Mouse (Mus musculus): ENCODE measurements around the gene Tns1. TPM values are rescaled to one million over a fixed set of nuclear protein-coding genes. Genes with fewer than 3 reads are reported as not detected.

The Tns1 gene
- polyA plus RNA-seq, 1 experiment from 2014 or later = 9.3 TPM

DNA sequence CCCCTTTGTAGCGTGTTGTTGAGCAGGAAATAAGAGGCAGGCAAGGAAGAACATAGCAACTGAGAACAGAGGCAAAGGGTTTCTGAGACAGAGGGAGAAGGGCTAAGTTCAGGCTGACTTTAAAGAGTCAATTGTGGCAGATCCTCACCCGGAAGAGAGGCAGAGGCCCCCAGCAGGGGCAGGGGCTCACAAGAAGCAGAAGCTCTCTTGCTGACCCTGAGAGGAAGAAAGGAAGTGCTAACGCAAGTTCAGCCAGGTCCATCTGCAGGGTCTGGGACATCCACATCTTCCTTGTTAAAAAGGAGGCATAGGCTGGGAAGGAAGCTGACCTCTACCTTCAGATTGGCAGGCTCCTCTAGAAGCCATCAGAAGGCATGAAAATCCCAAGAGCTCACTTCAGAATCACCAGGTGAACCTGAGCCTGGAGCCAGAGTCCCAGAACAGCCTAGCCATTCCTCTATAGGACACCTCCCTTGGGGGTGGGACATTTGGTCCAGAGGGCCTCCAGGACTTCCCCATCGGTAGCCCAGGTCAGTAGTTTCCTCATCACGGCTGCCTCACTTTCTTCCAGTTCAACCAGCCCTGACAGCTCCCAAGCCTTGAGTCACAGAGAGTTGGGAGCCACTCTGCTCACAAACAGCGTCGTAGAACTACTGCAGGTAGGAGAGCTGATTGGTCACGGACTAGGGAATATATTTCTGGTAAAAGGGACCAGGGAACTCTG lies 29.4 kb upstream of the Tns1 start, which contains the start of gene Cxcr2:
Cxcr2 (plus strand) TSS at position 529 of the 724 bp plus-strand sequence.
- ATAC-seq (ENCODE audit: low FRiP score) (no peak), DNase-seq (ENCODE audit: low spot score, missing footprints) (peak; percentile 60)
- Histone ChIP-seq H3K4me3 (ENCODE audit: low read depth, low read length) (no peak within 1 kb of the TSS), H3K36me3 (ENCODE audit: control insufficient read depth, insufficient read depth, low read length) (no peaks in the 10 kb centered on the region), H3K4me2 (no peak within 1 kb of the TSS), H3K9me3 (ENCODE audit: control insufficient read depth, low read length) (no peaks in the 10 kb centered on the region), H3K4me1 (ENCODE audit: control insufficient read depth, insufficient read depth, low read length) (no peaks in the 10 kb centered on the region), H3K27ac (ENCODE audit: low read depth, low read length) (no peak within 1 kb of the TSS), H3K27me3 (ENCODE audit: control insufficient read depth, insufficient read depth, low read length) (no peaks in the 10 kb centered on the region), H3K9ac (ENCODE audit: low read length) (no peak within 1 kb of the TSS)
- WGBS = 78% methylated on average over 8 of the region's 8 CpGs

GRCm38 (mm10) chr1:74151091-74151490 lies 26.8 kb upstream of the Tns1 start:
- no peaks in the 10 kb centered on the region for H3K36me3 ChIP-seq (ENCODE audit: control insufficient read depth, insufficient read depth, low read length)
- peak; percentile 64 for DNase-seq (ENCODE audit: low spot score, missing footprints)

GRCm38 (mm10) chr1:74150101-74150500 lies 25.9 kb upstream of the Tns1 start:
- Histone ChIP-seq H3K9me3 (ENCODE audit: control insufficient read depth, low read length) (no peaks in the 10 kb centered on the region), H3K27me3 (ENCODE audit: control insufficient read depth, insufficient read depth, low read length) (no peaks in the 10 kb centered on the region), H3K27ac (ENCODE audit: low read depth, low read length) (no peak overlapping the region), H3K9ac (ENCODE audit: low read length) (no peak overlapping the region), H3K36me3 (ENCODE audit: control insufficient read depth, insufficient read depth, low read length) (no peaks in the 10 kb centered on the region), H3K4me3 (ENCODE audit: low read depth, low read length) (no peak overlapping the region), H3K4me1 (ENCODE audit: control insufficient read depth, insufficient read depth, low read length) (no peaks in the 10 kb centered on the region), H3K4me2 (no peak overlapping the region)
- DNase-seq (ENCODE audit: low spot score, missing footprints) (peak; percentile 75), ATAC-seq (ENCODE audit: low FRiP score) (no peak)
- 74% methylated on average over 3 of the region's 3 CpGs for WGBS

More at GRCm38 (mm10) chr1:74151091-74151490, 26.8 kb upstream of the Tns1 start:
- no peak for ATAC-seq (ENCODE audit: low FRiP score)
- H3K4me1 ChIP-seq (ENCODE audit: control insufficient read depth, insufficient read depth, low read length) = no peaks in the 10 kb centered on the region
- no peak overlapping the region for H3K4me2 ChIP-seq
- no peak overlapping the region for H3K27ac ChIP-seq (ENCODE audit: low read depth, low read length)
- no peaks in the 10 kb centered on the region for H3K9me3 ChIP-seq (ENCODE audit: control insufficient read depth, low read length)
- H3K4me3 ChIP-seq (ENCODE audit: low read depth, low read length) = no peak overlapping the region
- no peaks in the 10 kb centered on the region for H3K27me3 ChIP-seq (ENCODE audit: control insufficient read depth, insufficient read depth, low read length)
- H3K9ac ChIP-seq (ENCODE audit: low read length) = no peak overlapping the region
- WGBS = 78% methylated on average over 3 of the region's 3 CpGs

- DNase-seq (ENCODE audit: low spot score, missing footprints) (peak; percentile 65), ATAC-seq (ENCODE audit: low FRiP score) (no peak)
- Histone ChIP-seq H3K36me3 (ENCODE audit: control insufficient read depth, insufficient read depth, low read length) (no peaks in the 10 kb centered on the region), H3K9ac (ENCODE audit: low read length) (no peak overlapping the region), H3K27ac (ENCODE audit: low read depth, low read length) (no peak overlapping the region), H3K4me3 (ENCODE audit: low read depth, low read length) (no peak overlapping the region), H3K4me2 (no peak overlapping the region), H3K9me3 (ENCODE audit: control insufficient read depth, low read length) (no peaks in the 10 kb centered on the region), H3K4me1 (ENCODE audit: control insufficient read depth, insufficient read depth, low read length) (no peaks in the 10 kb centered on the region), H3K27me3 (ENCODE audit: control insufficient read depth, insufficient read depth, low read length) (no peaks in the 10 kb centered on the region)
- WGBS = 91% methylated on average over 6 of the region's 6 CpGs
Observed at GRCm38 (mm10) chr1:74149106-74149885, 25.0 kb upstream of the Tns1 start.

DNA sequence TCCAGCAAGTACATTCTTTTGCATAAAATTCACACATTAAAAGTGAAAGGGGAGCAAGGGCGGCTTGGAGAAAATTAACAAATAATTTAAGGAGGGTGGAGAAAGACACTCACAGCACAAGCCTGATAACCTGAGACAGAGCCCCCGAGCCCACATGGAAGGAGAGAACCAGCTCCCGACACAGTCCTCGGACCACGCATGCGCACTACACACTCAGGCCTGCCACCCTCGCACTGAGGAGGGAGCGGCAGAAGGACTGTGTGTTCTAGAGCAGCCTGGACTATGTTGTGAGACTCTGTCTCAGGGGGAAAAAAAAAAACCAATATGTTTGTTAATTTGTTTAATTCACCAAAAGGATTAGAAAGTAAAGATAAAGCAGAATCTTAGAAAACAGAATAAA lies 17.5 kb upstream of the Tns1 start:
- WGBS = 73% methylated on average over 8 of the region's 8 CpGs
- no peak overlapping the region for H3K9ac ChIP-seq (ENCODE audit: low read length)
- DNase-seq (ENCODE audit: low spot score, missing footprints) (peak; percentile 79), ATAC-seq (ENCODE audit: low FRiP score) (no peak)
- no peaks in the 10 kb centered on the region for H3K4me1 ChIP-seq (ENCODE audit: control insufficient read depth, insufficient read depth, low read length)
- no peak overlapping the region for H3K4me3 ChIP-seq (ENCODE audit: low read depth, low read length)
- H3K36me3 ChIP-seq (ENCODE audit: control insufficient read depth, insufficient read depth, low read length) = no peaks in the 10 kb centered on the region
- H3K9me3 ChIP-seq (ENCODE audit: control insufficient read depth, low read length) = no peaks in the 10 kb centered on the region
- H3K4me2 ChIP-seq = no peak overlapping the region
- H3K27me3 ChIP-seq (ENCODE audit: control insufficient read depth, insufficient read depth, low read length) = no peaks in the 10 kb centered on the region
- H3K27ac ChIP-seq (ENCODE audit: low read depth, low read length) = no peak overlapping the region

GRCm38 (mm10) chr1:74139415-74139814 lies 15.2 kb upstream of the Tns1 start:
- no peak overlapping the region for H3K4me3 ChIP-seq (ENCODE audit: low read depth, low read length)
- WGBS = 68% methylated on average over 3 of the region's 3 CpGs
- no peaks in the 10 kb centered on the region for H3K27me3 ChIP-seq (ENCODE audit: control insufficient read depth, insufficient read depth, low read length)
- H3K4me1 ChIP-seq (ENCODE audit: control insufficient read depth, insufficient read depth, low read length) = no peaks in the 10 kb centered on the region
- H3K27ac ChIP-seq (ENCODE audit: low read depth, low read length) = no peak overlapping the region
- H3K9ac ChIP-seq (ENCODE audit: low read length) = no peak overlapping the region
- H3K4me2 ChIP-seq = no peak overlapping the region
- DNase-seq (ENCODE audit: low spot score, missing footprints) = peak; percentile 82
- ATAC-seq (ENCODE audit: low FRiP score) = no peak
- H3K36me3 ChIP-seq (ENCODE audit: control insufficient read depth, insufficient read depth, low read length) = no peaks in the 10 kb centered on the region
- H3K9me3 ChIP-seq (ENCODE audit: control insufficient read depth, low read length) = no peaks in the 10 kb centered on the region

DNA sequence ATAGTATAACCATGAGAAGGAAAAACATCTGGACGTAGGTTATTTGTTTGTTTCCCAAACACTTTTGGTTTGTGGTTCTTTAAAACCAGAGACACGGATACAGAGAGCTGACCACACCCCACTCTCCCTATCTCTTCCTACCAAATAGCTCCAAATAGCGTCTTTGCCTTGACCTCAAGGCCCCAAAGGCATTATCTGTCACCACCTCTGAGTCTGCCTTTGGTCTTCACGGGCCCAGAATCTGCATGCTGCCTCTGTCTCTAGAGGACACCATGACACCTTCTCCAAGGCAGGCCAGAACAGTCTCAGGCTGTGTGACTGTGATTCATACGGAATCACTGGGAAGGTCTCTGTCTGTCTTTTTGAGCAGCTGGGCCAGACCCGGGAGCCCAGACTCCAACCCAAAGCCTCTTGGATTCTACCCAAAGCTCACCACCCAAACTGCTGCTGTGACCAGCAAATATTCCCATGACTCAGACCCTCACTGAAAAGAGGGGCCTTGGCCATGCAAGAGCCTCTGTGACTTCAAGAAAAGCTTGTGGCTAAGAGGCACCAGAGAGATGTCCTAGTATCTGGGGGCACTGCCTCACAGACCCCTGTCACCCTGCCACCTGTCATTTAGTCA lies 11.2 kb upstream of the Tns1 start:
- Histone ChIP-seq H3K9ac (ENCODE audit: low read length) (no peak overlapping the region), H3K27ac (ENCODE audit: low read depth, low read length) (no peak overlapping the region), H3K36me3 (ENCODE audit: control insufficient read depth, insufficient read depth, low read length) (no peaks in the 10 kb centered on the region), H3K4me2 (no peak overlapping the region), H3K4me1 (ENCODE audit: control insufficient read depth, insufficient read depth, low read length) (no peaks in the 10 kb centered on the region), H3K27me3 (ENCODE audit: control insufficient read depth, insufficient read depth, low read length) (no peaks in the 10 kb centered on the region), H3K4me3 (ENCODE audit: low read depth, low read length) (no peak overlapping the region), H3K9me3 (ENCODE audit: control insufficient read depth, low read length) (no peaks in the 10 kb centered on the region)
- peak; percentile 67 for DNase-seq (ENCODE audit: low spot score, missing footprints)
- 84% methylated on average over 6 of the region's 6 CpGs for WGBS
- ATAC-seq (ENCODE audit: low FRiP score) = no peak

GRCm38 (mm10) chr1:74133954-74134353 lies 9.7 kb upstream of the Tns1 start:
- Histone ChIP-seq H3K9ac (ENCODE audit: low read length) (no peak overlapping the region), H3K36me3 (ENCODE audit: control insufficient read depth, insufficient read depth, low read length) (no peaks in the 10 kb centered on the region), H3K4me1 (ENCODE audit: control insufficient read depth, insufficient read depth, low read length) (no peaks in the 10 kb centered on the region), H3K4me3 (ENCODE audit: low read depth, low read length) (no peak overlapping the region), H3K27ac (ENCODE audit: low read depth, low read length) (no peak overlapping the region), H3K27me3 (ENCODE audit: control insufficient read depth, insufficient read depth, low read length) (no peaks in the 10 kb centered on the region), H3K4me2 (no peak overlapping the region), H3K9me3 (ENCODE audit: control insufficient read depth, low read length) (no peaks in the 10 kb centered on the region)
- no peak for DNase-seq (ENCODE audit: low spot score, missing footprints)
- ATAC-seq (ENCODE audit: low FRiP score) = no peak
- 73% methylated on average over 6 of the region's 6 CpGs for WGBS

GRCm38 (mm10) chr1:74132011-74132410 lies 7.8 kb upstream of the Tns1 start:
- peak; percentile 56 for DNase-seq (ENCODE audit: low spot score, missing footprints)
- WGBS = 75% methylated on average over 3 of the region's 3 CpGs
- no peak overlapping the region for H3K4me2 ChIP-seq
- H3K27ac ChIP-seq (ENCODE audit: low read depth, low read length) = no peak overlapping the region
- H3K27me3 ChIP-seq (ENCODE audit: control insufficient read depth, insufficient read depth, low read length) = no peaks in the 10 kb centered on the region
- H3K4me3 ChIP-seq (ENCODE audit: low read depth, low read length) = no peak overlapping the region
- no peaks in the 10 kb centered on the region for H3K4me1 ChIP-seq (ENCODE audit: control insufficient read depth, insufficient read depth, low read length)
- no peaks in the 10 kb centered on the region for H3K9me3 ChIP-seq (ENCODE audit: control insufficient read depth, low read length)
- no peak for ATAC-seq (ENCODE audit: low FRiP score)
- H3K36me3 ChIP-seq (ENCODE audit: control insufficient read depth, insufficient read depth, low read length) = no peaks in the 10 kb centered on the region
- H3K9ac ChIP-seq (ENCODE audit: low read length) = no peak overlapping the region

All from midbrain, embryonic 11.5 days (tissue).